Mouse (Mus musculus): ENCODE results near the gene Ms4a15.
A peak's percentile ranks its signal among the peaks of the same experiment; 100 is the strongest.

DNA sequence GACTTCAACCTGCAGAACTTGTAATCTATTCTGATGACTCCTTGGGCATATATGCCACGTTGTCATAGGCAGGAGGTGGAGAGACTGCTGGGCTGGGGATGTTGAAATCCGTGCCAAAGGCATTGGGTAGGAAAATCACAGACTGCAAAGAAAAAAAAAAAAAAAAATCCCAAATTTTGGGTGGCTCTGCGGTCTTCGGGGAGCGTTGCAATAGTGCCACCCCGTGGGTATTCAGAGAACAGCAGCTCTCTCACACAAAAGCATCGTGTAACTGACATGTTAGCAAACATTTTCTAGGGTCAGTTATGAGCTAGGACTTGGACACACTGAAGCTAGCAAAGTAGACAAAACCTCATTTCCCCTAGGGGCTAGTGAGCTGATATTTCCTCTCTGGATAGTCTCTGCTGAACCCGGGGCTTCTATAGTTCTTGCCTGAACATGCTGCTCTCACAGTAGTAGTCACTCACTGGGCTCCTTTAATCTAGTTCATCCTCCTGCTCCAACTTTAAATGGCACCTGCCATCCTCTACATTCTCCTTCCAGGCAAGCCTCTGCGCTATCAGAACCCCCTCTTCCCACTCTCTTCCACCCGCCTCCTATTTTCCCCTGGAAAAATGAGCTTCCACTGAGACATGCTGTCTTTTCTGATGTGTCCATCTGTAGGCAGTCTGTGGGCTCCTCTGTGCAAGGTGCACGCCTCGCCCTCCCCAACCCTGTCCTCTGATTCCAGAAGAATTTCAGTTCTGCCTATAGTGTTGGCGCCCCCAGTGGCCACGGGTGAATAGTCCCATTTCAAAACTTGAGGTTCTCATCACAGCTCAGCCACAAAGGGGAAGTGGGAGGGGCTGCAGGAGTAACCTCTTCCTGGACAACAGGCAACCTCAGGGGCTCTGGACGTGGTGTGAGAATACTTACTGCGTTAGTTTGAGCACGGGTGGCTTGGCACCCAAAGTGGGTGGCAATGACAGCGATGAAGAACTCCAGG, 13.6 kb downstream of the Ms4a15 start:
- peak; percentile 76 for TF ChIP-seq CTCF (conservative IDR thresholded peaks at IDR 0.05; ENCODE audit: insufficient read depth, insufficient read length, low read depth, low read length)
- no peak for TF ChIP-seq POLR2A (IDR thresholded peaks at IDR 0.05; ENCODE audit: low read depth, low read length)

Data from kidney, adult 2 months (tissue).